Mouse (Mus musculus): ENCODE measurements around the gene Ubap1l. TPM values are rescaled to one million over a fixed set of nuclear protein-coding genes. Genes with fewer than 3 reads are reported as not detected.

The Ubap1l gene
- polyA plus RNA-seq, 1 experiment from 2014 or later: 2.0 TPM

- Histone ChIP-seq H3K4me1 (replicated peaks) (peaks cover 33% of the 10 kb centered on the region), H3K36me3 (no peaks in the 10 kb centered on the region), H3K27me3 (no peaks in the 10 kb centered on the region; the same call in 1 of the 2 replicates), H3K9me3 (no peaks in the 10 kb centered on the region), H3K4me3 (peak overlapping the region; percentile 100), H3K4me2 (peak overlapping the region; percentile 97), H3K27ac (replicated peaks) (peak overlapping the region; percentile 96), H3K9ac (peak overlapping the region; percentile 96)
- ATAC-seq (ENCODE audit: low read depth): peak; percentile 60
- under 1% methylated on average over 77 of the region's 77 CpGs for WGBS
These were observed 14.2 kb upstream of the Ubap1l start for GRCm38 (mm10) chr9:65346476-65347111.

- H3K27ac ChIP-seq (replicated peaks): no peak overlapping the region
- no peak for ATAC-seq (ENCODE audit: low read depth)
- H3K9ac ChIP-seq: peak overlapping the region; percentile 96
- peak overlapping the region; percentile 100 for H3K4me3 ChIP-seq
- peaks cover 33% of the 10 kb centered on the region for H3K4me1 ChIP-seq (replicated peaks)
- no peaks in the 10 kb centered on the region for H3K9me3 ChIP-seq
- WGBS: 47% methylated on average over 8 of the region's 8 CpGs
- H3K4me2 ChIP-seq: peak overlapping the region; percentile 97
- H3K36me3 ChIP-seq: no peaks in the 10 kb centered on the region
- H3K27me3 ChIP-seq: no peaks in the 10 kb centered on the region; the same call in 1 of the 2 replicates
These were observed 13.6 kb upstream of the Ubap1l start for GRCm38 (mm10) chr9:65347112-65347850.

GRCm38 (mm10) chr9:65353251-65353650 lies 7.6 kb upstream of the Ubap1l start:
- H3K27ac ChIP-seq (replicated peaks): no peak overlapping the region
- no peaks in the 10 kb centered on the region for H3K9me3 ChIP-seq
- H3K4me3 ChIP-seq: no peak overlapping the region
- WGBS: 91% methylated on average over 5 of the region's 5 CpGs
- H3K4me1 ChIP-seq (replicated peaks): peaks cover 10% of the 10 kb centered on the region
- ATAC-seq (ENCODE audit: low read depth): no peak
- no peaks in the 10 kb centered on the region for H3K27me3 ChIP-seq
- H3K36me3 ChIP-seq: peaks cover 43% of the 10 kb centered on the region
- H3K4me2 ChIP-seq: no peak overlapping the region
- 0 out of 2 replicates have a peak overlapping the region, but pooled peaks have one; percentile 26 for H3K9ac ChIP-seq

GRCm38 (mm10) chr9:65356561-65356960 lies 4.3 kb upstream of the Ubap1l start:
- no peak overlapping the region for H3K9ac ChIP-seq
- H3K27ac ChIP-seq (replicated peaks): no peak overlapping the region
- ATAC-seq (ENCODE audit: low read depth): no peak
- no peak overlapping the region for H3K4me3 ChIP-seq
- peaks cover 74% of the 10 kb centered on the region for H3K36me3 ChIP-seq
- no peaks in the 10 kb centered on the region for H3K9me3 ChIP-seq
- no peak overlapping the region for H3K4me2 ChIP-seq
- H3K27me3 ChIP-seq: no peaks in the 10 kb centered on the region
- no peaks in the 10 kb centered on the region for H3K4me1 ChIP-seq (replicated peaks)
- WGBS: 86% methylated on average over 7 of the region's 7 CpGs

GRCm38 (mm10) chr9:65356971-65357370 lies 3.9 kb upstream of the Ubap1l start:
- no peak overlapping the region for H3K4me2 ChIP-seq
- no peaks in the 10 kb centered on the region for H3K27me3 ChIP-seq
- no peak for ATAC-seq (ENCODE audit: low read depth)
- H3K4me1 ChIP-seq (replicated peaks): no peaks in the 10 kb centered on the region
- H3K9me3 ChIP-seq: no peaks in the 10 kb centered on the region
- 90% methylated on average over 2 of the region's 2 CpGs for WGBS
- H3K36me3 ChIP-seq: peaks cover 78% of the 10 kb centered on the region
- H3K9ac ChIP-seq: no peak overlapping the region
- H3K27ac ChIP-seq (replicated peaks): no peak overlapping the region
- H3K4me3 ChIP-seq: no peak overlapping the region

- Histone ChIP-seq H3K4me2 (no peak overlapping the region), H3K9me3 (no peaks in the 10 kb centered on the region), H3K36me3 (peaks cover 93% of the 10 kb centered on the region), H3K27me3 (no peaks in the 10 kb centered on the region), H3K27ac (replicated peaks) (no peak overlapping the region), H3K4me1 (replicated peaks) (no peaks in the 10 kb centered on the region), H3K9ac (no peak overlapping the region), H3K4me3 (no peak overlapping the region)
- no peak for ATAC-seq (ENCODE audit: low read depth)
- WGBS: 95% methylated on average over 1 of the region's 1 CpGs
These were observed 1.8 kb upstream of the Ubap1l start for GRCm38 (mm10) chr9:65358956-65359480.

- Histone ChIP-seq H3K27me3 (no peaks in the 10 kb centered on the region), H3K36me3 (peaks cover 69% of the 10 kb centered on the region), H3K9me3 (no peaks in the 10 kb centered on the region), H3K4me3 (no peak overlapping the region), H3K4me2 (no peak overlapping the region), H3K9ac (no peak overlapping the region), H3K4me1 (replicated peaks) (0 out of 2 replicates have a peak, but pooled peaks cover 3% of the 10 kb centered on the region), H3K27ac (replicated peaks) (no peak overlapping the region)
- no peak for ATAC-seq (ENCODE audit: low read depth)
- 65% methylated on average over 9 of the region's 9 CpGs for WGBS
These were observed 2.8 kb downstream of the Ubap1l start for GRCm38 (mm10) chr9:65363684-65364083.

- peaks cover 54% of the 10 kb centered on the region for H3K36me3 ChIP-seq
- no peaks in the 10 kb centered on the region for H3K9me3 ChIP-seq
- H3K4me1 ChIP-seq (replicated peaks): 0 out of 2 replicates have a peak, but pooled peaks cover 3% of the 10 kb centered on the region
- no peaks in the 10 kb centered on the region for H3K27me3 ChIP-seq
- no peak overlapping the region for H3K9ac ChIP-seq
- H3K4me2 ChIP-seq: no peak overlapping the region
- no peak for ATAC-seq (ENCODE audit: low read depth)
- WGBS: 91% methylated on average over 7 of the region's 7 CpGs
- H3K27ac ChIP-seq (replicated peaks): no peak overlapping the region
- no peak overlapping the region for H3K4me3 ChIP-seq
These were observed 4.9 kb downstream of the Ubap1l start for GRCm38 (mm10) chr9:65365721-65366120.

- Histone ChIP-seq H3K4me1 (replicated peaks) (0 out of 2 replicates have a peak, but pooled peaks cover 3% of the 10 kb centered on the region), H3K4me2 (no peak overlapping the region), H3K9ac (no peak overlapping the region), H3K9me3 (no peaks in the 10 kb centered on the region), H3K27ac (replicated peaks) (no peak overlapping the region), H3K36me3 (peaks cover 48% of the 10 kb centered on the region), H3K4me3 (no peak overlapping the region), H3K27me3 (no peaks in the 10 kb centered on the region)
- no peak for ATAC-seq (ENCODE audit: low read depth)
- WGBS: 81% methylated on average over 24 of the region's 24 CpGs
These were observed 10.9 kb downstream of the Ubap1l start for GRCm38 (mm10) chr9:65371756-65372155.

GRCm38 (mm10) chr9:65372449-65372848 lies 11.6 kb downstream of the Ubap1l start:
- no peaks in the 10 kb centered on the region for H3K27me3 ChIP-seq
- H3K36me3 ChIP-seq: peaks cover 50% of the 10 kb centered on the region
- no peak overlapping the region for H3K4me2 ChIP-seq
- H3K9ac ChIP-seq: no peak overlapping the region
- H3K27ac ChIP-seq (replicated peaks): no peak overlapping the region
- 77% methylated on average over 4 of the region's 4 CpGs for WGBS
- no peak for ATAC-seq (ENCODE audit: low read depth)
- H3K4me3 ChIP-seq: no peak overlapping the region
- no peaks in the 10 kb centered on the region for H3K9me3 ChIP-seq
- no peaks in the 10 kb centered on the region for H3K4me1 ChIP-seq (replicated peaks)

GRCm38 (mm10) chr9:65374468-65375162 lies 13.8 kb downstream of the Ubap1l start:
- Histone ChIP-seq H3K36me3 (peaks cover 52% of the 10 kb centered on the region), H3K27me3 (no peaks in the 10 kb centered on the region), H3K4me1 (replicated peaks) (no peaks in the 10 kb centered on the region), H3K9ac (no peak overlapping the region), H3K4me3 (no peak overlapping the region), H3K9me3 (no peaks in the 10 kb centered on the region), H3K27ac (replicated peaks) (0 out of 2 replicates have a peak overlapping the region, but pooled peaks have one; percentile 33), H3K4me2 (no peak overlapping the region)
- WGBS: 91% methylated on average over 5 of the region's 5 CpGs
- ATAC-seq (ENCODE audit: low read depth): no peak

All from neural tube, embryonic 13.5 days (tissue).